Mouse (Mus musculus) midbrain, postnatal 0 days (tissue): ENCODE results near the gene Sntb2. TPM values are rescaled to one million over a fixed set of nuclear protein-coding genes. Genes with fewer than 3 reads are reported as not detected.

ENCODE experiments used
- ATAC-seq: fragments of 200-750 bp; cut with Nextera tagmentation; 2 replicates; pipeline ENCODE4 v1.8.0; 2017; ENCODE audit warnings: moderate number of reproducible peaks, mild to moderate bottlenecking, moderate TSS enrichment, moderate library complexity; ENCODE audit not compliant: low FRiP score
- DNase-seq: peaks from one replicate; pipeline ENCODE4 v3.0.0-alpha.2; 2015; ENCODE audit warnings: low spot score
- H3K27ac ChIP-seq: fragments of 300-500 bp; sonication (generic); 2 replicates; pipeline ENCODE4 v1.5.1; 2014; ENCODE audit warnings: low read depth, mild to moderate bottlenecking, low read length, mixed read lengths
- H3K27me3 ChIP-seq: fragments of 300-500 bp; sonication (generic); 2 replicates; pipeline ENCODE4 v1.6.1; 2014; ENCODE audit warnings: low read length, control low read depth, mixed read lengths; ENCODE audit not compliant: insufficient read depth
- H3K36me3 ChIP-seq: fragments of 300-500 bp; sonication (generic); 2 replicates; pipeline ENCODE4 v1.6.1; 2014; ENCODE audit warnings: low read length, control low read depth, mixed read lengths; ENCODE audit not compliant: insufficient read depth
- H3K4me1 ChIP-seq: fragments of 300-500 bp; sonication (generic); 2 replicates; pipeline ENCODE4 v1.6.1; 2014; ENCODE audit warnings: mild to moderate bottlenecking, control low read depth, antibody characterized with exemption, low read length, mixed read lengths; ENCODE audit not compliant: insufficient read depth
- H3K4me2 ChIP-seq: fragments of 300-500 bp; sonication (generic); 2 replicates; pipeline ENCODE4 v1.6.1; 2014; ENCODE audit warnings: low read depth, mild to moderate bottlenecking, low read length, mixed read lengths; ENCODE audit not compliant: poor library complexity, severe bottlenecking
- H3K4me3 ChIP-seq: fragments of 300-500 bp; sonication (generic); 2 replicates; pipeline ENCODE4 v1.5.1; 2014; ENCODE audit warnings: low read depth, mild to moderate bottlenecking, low read length, moderate library complexity
- H3K9ac ChIP-seq: fragments of 300-500 bp; sonication (generic); replicated peaks from 2 replicates; pipeline ENCODE4 v1.6.1; 2014; ENCODE audit warnings: mild to moderate bottlenecking, low read length, moderate library complexity, mixed read lengths; ENCODE audit not compliant: poor library complexity, severe bottlenecking
- H3K9me3 ChIP-seq: fragments of 300-500 bp; sonication (generic); 2 replicates; pipeline ENCODE4 v1.6.1; 2016; ENCODE audit warnings: low read length, control low read depth
- CTCF ChIP-seq: IDR thresholded peaks from 2 replicates; pipeline ENCODE4 v1.5.1; 2016; ENCODE audit warnings: antibody characterized with exemption, mild to moderate bottlenecking
- WGBS: fragments of 180-500 bp; shearing (Covaris S2); extraction: QIAGEN DNeasy Blood & Tissue Kit; methylation state at CpG from one replicate; pipeline ENCODE4 v1.1.7; 2014; 5-methylcytosine and 5-hydroxymethylcytosine counted together
- polyA plus RNA-seq: library from polyadenylated mRNA; unstranded; fragments of >200 nt; fragmentation: Nextera tagmentation; extraction: Ambion mirVana; gene quantifications from 2 replicates; pipeline ENCODE4 v1.2.1, GENCODE M21; 2015
- total RNA-seq: library from RNA; depleted of rRNA; stranded (reverse); fragments of >200 nt; gene quantifications from 2 replicates; pipeline ENCODE4 v1.2.3, GENCODE M21; 2014

Gene Sntb2
- total and polyA plus RNA-seq, 2 experiments from 2014 or later, result 3.3 to 7.1 TPM

GRCm38 (mm10) chr8:107049480-107049879 lies 113.9 kb downstream of the Sntb2 start:
- 97% methylated on average over 4 of the region's 4 CpGs for WGBS

GRCm38 (mm10) chr8:107052046-107052445 lies 116.5 kb downstream of the Sntb2 start:
- Histone ChIP-seq H3K9ac (no peak overlapping the region), H3K4me1 (peaks cover 7% of the 10 kb centered on the region; the same call in 1 of the 2 replicates), H3K27me3 (no peaks in the 10 kb centered on the region), H3K27ac (no peak overlapping the region), H3K4me3 (no peak overlapping the region), H3K4me2 (no peak overlapping the region), H3K9me3 (no peaks in the 10 kb centered on the region), H3K36me3 (peaks cover 17% of the 10 kb centered on the region)
- DNase-seq, result no peak
- no peak for TF ChIP-seq CTCF
- no peak for ATAC-seq
- 97% methylated on average over 8 of the region's 8 CpGs for WGBS

More at GRCm38 (mm10) chr8:107049480-107049879, 113.9 kb downstream of the Sntb2 start:
- H3K27ac ChIP-seq, result no peak overlapping the region
- no peaks in the 10 kb centered on the region for H3K27me3 ChIP-seq
- peaks cover 2% of the 10 kb centered on the region; the same call in 1 of the 2 replicates for H3K4me1 ChIP-seq
- H3K9ac ChIP-seq, result no peak overlapping the region
- DNase-seq, result no peak
- no peak for ATAC-seq
- TF ChIP-seq CTCF, result no peak
- H3K4me3 ChIP-seq, result no peak overlapping the region
- H3K4me2 ChIP-seq, result no peak overlapping the region
- H3K36me3 ChIP-seq, result peaks cover 36% of the 10 kb centered on the region
- H3K9me3 ChIP-seq, result no peaks in the 10 kb centered on the region

GRCm38 (mm10) chr8:107056076-107056972 lies 120.8 kb downstream of the Sntb2 start, which contains the start of the genes Cog8 and Nip7:
Cog8 (minus strand) TSS chr8:107056689.
Nip7 (plus strand) TSS chr8:107056877.
- Histone ChIP-seq H3K27ac (peak within 1 kb of the TSS; percentile 85), H3K4me2 (peak within 1 kb of the TSS; percentile 84), H3K9ac (peak within 1 kb of the TSS; percentile 87), H3K27me3 (no peaks in the 10 kb centered on the region), H3K4me1 (peaks cover 5% of the 10 kb centered on the region; the same call in 1 of the 2 replicates), H3K36me3 (peaks cover 23% of the 10 kb centered on the region), H3K4me3 (peak within 1 kb of the TSS; percentile 92), H3K9me3 (no peaks in the 10 kb centered on the region)
- WGBS, result under 1% methylated on average over 86 of the region's 88 CpGs
- DNase-seq (peak; percentile 99), ATAC-seq (peak; percentile 94)
- 0 out of 2 replicates have a peak, but pooled peaks have one; percentile 10 for TF ChIP-seq CTCF

GRCm38 (mm10) chr8:107056973-107057369 lies 121.4 kb downstream of the Sntb2 start:
- peak overlapping the region; percentile 92 for H3K4me3 ChIP-seq
- H3K27me3 ChIP-seq, result no peaks in the 10 kb centered on the region
- ATAC-seq (peak; percentile 63), DNase-seq (no peak)
- under 1% methylated on average over 33 of the region's 33 CpGs for WGBS
- H3K4me1 ChIP-seq, result peaks cover 5% of the 10 kb centered on the region; the same call in 1 of the 2 replicates
- H3K27ac ChIP-seq, result peak overlapping the region; percentile 26
- TF ChIP-seq CTCF, result no peak; the same call in 1 of the 2 replicates
- H3K4me2 ChIP-seq, result peak overlapping the region; percentile 84
- H3K36me3 ChIP-seq, result peaks cover 20% of the 10 kb centered on the region
- H3K9ac ChIP-seq, result peak overlapping the region; percentile 75
- H3K9me3 ChIP-seq, result no peaks in the 10 kb centered on the region

- no peaks in the 10 kb centered on the region for H3K27me3 ChIP-seq
- WGBS, result 90% methylated on average over 1 of the region's 1 CpGs
- no peaks in the 10 kb centered on the region for H3K4me1 ChIP-seq
- no peak overlapping the region for H3K27ac ChIP-seq
- no peak overlapping the region for H3K4me3 ChIP-seq
- ATAC-seq (no peak), DNase-seq (no peak)
- no peaks in the 10 kb centered on the region for H3K9me3 ChIP-seq
- no peak overlapping the region for H3K4me2 ChIP-seq
- TF ChIP-seq CTCF, result no peak
- peaks cover 6% of the 10 kb centered on the region; the same call in 1 of the 2 replicates for H3K36me3 ChIP-seq
- no peak overlapping the region for H3K9ac ChIP-seq
Observed at GRCm38 (mm10) chr8:107062613-107063012, 127.1 kb downstream of the Sntb2 start.
